Comparison of ENCODE assay signal across 14 mouse cellular contexts in the genomic region with DNA sequence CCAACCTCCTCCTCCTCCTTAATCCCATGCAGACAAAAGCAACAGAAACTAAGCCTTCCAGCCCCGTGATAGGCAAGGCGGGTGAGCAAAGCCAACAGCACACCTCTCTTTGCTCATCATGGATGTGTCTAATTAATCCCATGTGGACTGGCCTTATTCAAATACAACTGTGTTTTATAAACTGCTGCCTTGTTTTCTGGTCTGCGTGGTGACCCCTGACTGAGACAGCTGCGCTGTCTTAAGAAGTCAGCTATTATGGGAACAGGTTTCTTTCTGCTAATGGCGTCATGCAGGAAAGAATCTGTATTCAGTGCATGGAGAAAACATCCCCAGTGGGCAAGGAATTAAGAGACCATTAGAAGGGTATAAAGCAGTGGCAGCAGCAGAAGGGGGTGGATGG.
DNase-seq lines count a peak whose midpoint lies in the region; ATAC-seq lines count a peak whose summit lies in the region.
"Had no signal": no experiment of that assay in that cellular context is flagged by ENCODE, and none has a peak within 500 bp of the region (broad histone marks: within the 10 kb centered on the region; RNA-seq: fewer than 3 reads in every experiment).

No protein-coding gene starts in this region.

- H3K4me2 ChIP-seq in kidney, embryonic 16.5 days (replicated peaks; ENCODE audit: low read depth, low read length): 0 out of 2 replicates have a peak overlapping the region, but pooled peaks have one; percentile 6
- no peak overlapping the region for H3K4me2 ChIP-seq in forebrain, embryonic 15.5 days (replicated peaks)
- no peak overlapping the region for H3K4me2 ChIP-seq in heart, embryonic 12.5 days
- H3K4me2 ChIP-seq: liver, embryonic 13.5 days had no signal

- no peak overlapping the region for H3K27ac ChIP-seq in kidney, embryonic 16.5 days (ENCODE audit: low read length)
- H3K27ac ChIP-seq in forebrain, embryonic 15.5 days (replicated peaks): no peak overlapping the region
- 0 out of 2 replicates have a peak overlapping the region, but pooled peaks have one; percentile 38 for H3K27ac ChIP-seq in midbrain, embryonic 10.5 days (replicated peaks)
- no peak overlapping the region for H3K27ac ChIP-seq in heart, embryonic 12.5 days (ENCODE audit: poor library complexity, severe bottlenecking)
- H3K27ac ChIP-seq: liver, embryonic 13.5 days had no signal

- H3K36me3 ChIP-seq in kidney, embryonic 16.5 days (ENCODE audit: insufficient read depth, low read length): no peaks in the 10 kb centered on the region
- H3K36me3 ChIP-seq in forebrain, embryonic 15.5 days: no peaks in the 10 kb centered on the region
- no peaks in the 10 kb centered on the region for H3K36me3 ChIP-seq in midbrain, embryonic 10.5 days
- H3K36me3 ChIP-seq in heart, embryonic 12.5 days: no peaks in the 10 kb centered on the region
- H3K36me3 ChIP-seq: liver, embryonic 13.5 days had no signal

- no peak for ATAC-seq in kidney, embryonic 16.5 days (ENCODE audit: low FRiP score, low TSS enrichment)
- peak; percentile 48; the same call in 1 of the 2 replicates for ATAC-seq in forebrain, embryonic 15.5 days (replicated peaks)
- ATAC-seq in frontal cortex, adult (ENCODE audit: low TSS enrichment): no peak
- no peak for ATAC-seq in activated CD4-positive, CD25-positive, alpha-beta regulatory T cell, adult 4 months
- no peak for ATAC-seq in heart, embryonic 12.5 days (ENCODE audit: insufficient number of reproducible peaks, low FRiP score)

- peaks cover 3% of the 10 kb centered on the region; the same call in 1 of the 2 replicates for H3K4me1 ChIP-seq in kidney, embryonic 16.5 days (ENCODE audit: insufficient read depth, low read length)
- peaks cover 4% of the 10 kb centered on the region; the same call in 1 of the 2 replicates for H3K4me1 ChIP-seq in forebrain, embryonic 15.5 days
- peaks cover 13% of the 10 kb centered on the region for H3K4me1 ChIP-seq in midbrain, embryonic 10.5 days
- H3K4me1 ChIP-seq in heart, embryonic 12.5 days (replicated peaks): no peaks in the 10 kb centered on the region
- H3K4me1 ChIP-seq: liver, embryonic 13.5 days had no signal

- no peak for DNase-seq in kidney, postnatal 25 days
- DNase-seq in midbrain, embryonic 10.5 days (ENCODE audit: low spot score): peak; percentile 13
- DNase-seq in retina, postnatal 1 day: peak; percentile 45
- DNase-seq: cerebellum, postnatal 14 days; heart, adult 11 months; heart, postnatal 36 days; kidney, postnatal 10 days; liver, embryonic 13.5 days; lung, postnatal 36 days had no signal

- H3K9me3 ChIP-seq in kidney, embryonic 16.5 days (ENCODE audit: low read length): no peaks in the 10 kb centered on the region
- H3K9me3 ChIP-seq in forebrain, embryonic 15.5 days: no peaks in the 10 kb centered on the region
- 0 out of 2 replicates have a peak, but pooled peaks cover 5% of the 10 kb centered on the region for H3K9me3 ChIP-seq in midbrain, embryonic 10.5 days (replicated peaks)
- peaks cover 5% of the 10 kb centered on the region for H3K9me3 ChIP-seq in heart, embryonic 12.5 days (replicated peaks)
- H3K9me3 ChIP-seq: liver, embryonic 13.5 days had no signal

- H3K9ac ChIP-seq in kidney, embryonic 16.5 days (replicated peaks; ENCODE audit: low read length): no peak overlapping the region
- H3K9ac ChIP-seq in forebrain, embryonic 15.5 days (replicated peaks): no peak overlapping the region
- H3K9ac ChIP-seq in heart, embryonic 12.5 days: no peak overlapping the region
- H3K9ac ChIP-seq: liver, embryonic 13.5 days had no signal

- no peak overlapping the region for H3K4me3 ChIP-seq in kidney, embryonic 16.5 days (ENCODE audit: low read length)
- H3K4me3 ChIP-seq in forebrain, embryonic 15.5 days: no peak overlapping the region
- no peak overlapping the region for H3K4me3 ChIP-seq in midbrain, embryonic 10.5 days
- H3K4me3 ChIP-seq in heart, embryonic 12.5 days: no peak overlapping the region
- H3K4me3 ChIP-seq: liver, embryonic 13.5 days had no signal

- 58% methylated on average over 5 of the region's 5 CpGs for WGBS in kidney, embryonic 16.5 days
- WGBS in forebrain, embryonic 15.5 days: 5% methylated on average over 5 of the region's 5 CpGs
- 19% methylated on average over 5 of the region's 5 CpGs for WGBS in midbrain, embryonic 10.5 days
- 67% methylated on average over 5 of the region's 5 CpGs for WGBS in heart, embryonic 12.5 days

- H3K27me3 ChIP-seq in kidney, embryonic 16.5 days (ENCODE audit: insufficient read depth, low read length): no peaks in the 10 kb centered on the region
- H3K27me3 ChIP-seq in forebrain, embryonic 15.5 days: 0 out of 2 replicates have a peak, but pooled peaks cover 8% of the 10 kb centered on the region
- H3K27me3 ChIP-seq in midbrain, embryonic 10.5 days (ENCODE audit: low read depth, poor library complexity, severe bottlenecking): peaks cover 46% of the 10 kb centered on the region
- no peaks in the 10 kb centered on the region for H3K27me3 ChIP-seq in heart, embryonic 12.5 days (replicated peaks)
- H3K27me3 ChIP-seq: liver, embryonic 13.5 days had no signal

Comparison
In these comparisons a context has a peak if more than half of its experiments do, and no peak if none do; other contexts are left out.
1. DNase-seq: peak in midbrain, embryonic 10.5 days (single experiment) and retina, postnatal 1 day (single experiment); none in kidney, postnatal 25 days (0 of 2).